Mouse (Mus musculus) effector memory CD4-positive, alpha-beta T cell, adult 5 months (primary cell): ENCODE measurements around the gene Gm28553. TPM values are rescaled to one million over a fixed set of nuclear protein-coding genes. Genes with fewer than 3 reads are reported as not detected.

Experiments
- polyA plus RNA-seq: library from polyadenylated mRNA; unstranded; fragments of 100-300 nt; shearing (Covaris generic); gene quantifications from one replicate; pipeline ENCODE4 v1.2.1, GENCODE M21; 2017

Gene Gm28553
- polyA plus RNA-seq = not detected

GRCm38 (mm10) chrY:48856197-48856596 is at the start of gene Gm28553:
Gm28553 (plus strand) TSS chrY:48856497.

